Mouse (Mus musculus): ENCODE measurements around the gene Olfr1129.

DNA sequence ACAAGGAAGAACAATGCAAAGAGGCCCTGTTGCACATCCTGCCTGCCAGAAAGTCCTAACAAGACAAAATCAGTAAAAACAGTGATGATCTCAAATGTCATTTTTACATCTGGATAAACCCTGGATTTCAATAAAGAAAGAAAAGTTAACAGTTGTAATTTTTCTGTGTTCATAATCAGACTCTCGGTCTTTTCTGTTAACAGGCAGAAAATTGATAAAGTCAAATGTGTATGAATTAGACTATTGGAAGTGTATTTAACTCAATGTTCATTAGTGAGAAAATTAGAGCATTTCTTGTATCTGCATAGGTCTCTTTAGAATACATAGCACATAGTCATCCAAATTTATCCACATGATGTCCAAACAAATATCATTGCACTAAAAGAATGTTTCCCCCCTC is 28.3 kb upstream of the Olfr1129 start, which contains the start of gene Olfr1128:
- TF ChIP-seq CTCF (conservative IDR thresholded peaks at IDR 0.05; ENCODE audit: low read length) (no peak), NANOG (IDR thresholded peaks at IDR 0.05; ENCODE audit: borderline replicate concordance, low read length) (no peak), POU5F1 (IDR thresholded peaks at IDR 0.05; ENCODE audit: borderline replicate concordance, low read length) (no peak)
